Mouse (Mus musculus) hindbrain, postnatal 0 days (tissue): ENCODE measurements at regions not wholly inside any gene's neighbourhood (a gene's known extent, or its start where the extent isn't known, plus 50 kb on each side); places are given as distances from the start of the nearest gene placed in this dataset.

Experiments
- ATAC-seq: fragments of 200-750 bp; cut with Nextera tagmentation; 2 replicates; pipeline ENCODE4 v1.8.0; 2017; ENCODE audit warnings: mild to moderate bottlenecking, moderate TSS enrichment, moderate library complexity
- DNase-seq: peaks from one replicate; pipeline ENCODE4 v3.0.0-alpha.2; 2015; ENCODE audit warnings: low spot score
- H3K27ac ChIP-seq: fragments of 300-500 bp; sonication (generic); 2 replicates; pipeline ENCODE4 v1.5.1; 2014; ENCODE audit warnings: mild to moderate bottlenecking
- H3K27me3 ChIP-seq: fragments of 300-500 bp; sonication (generic); 2 replicates; pipeline ENCODE4 v1.6.1; 2014; ENCODE audit warnings: low read length, mixed read lengths; ENCODE audit not compliant: insufficient read depth
- H3K36me3 ChIP-seq: fragments of 300-500 bp; sonication (generic); 2 replicates; pipeline ENCODE4 v1.6.1; 2014; ENCODE audit warnings: low read length, mixed read lengths; ENCODE audit not compliant: insufficient read depth
- H3K4me1 ChIP-seq: fragments of 300-500 bp; sonication (generic); 2 replicates; pipeline ENCODE4 v1.6.1; 2014; ENCODE audit warnings: antibody characterized with exemption, low read length, mixed read lengths; ENCODE audit not compliant: insufficient read depth
- H3K4me2 ChIP-seq: fragments of 300-500 bp; sonication (generic); 2 replicates; pipeline ENCODE4 v1.6.1; 2014; ENCODE audit warnings: low read depth, mild to moderate bottlenecking, low read length, moderate library complexity, mixed read lengths
- H3K4me3 ChIP-seq: fragments of 300-500 bp; sonication (generic); 2 replicates; pipeline ENCODE4 v1.5.1; 2014; ENCODE audit warnings: low read length
- H3K9ac ChIP-seq: fragments of 300-500 bp; sonication (generic); replicated peaks from 2 replicates; pipeline ENCODE4 v1.6.1; 2014; ENCODE audit warnings: mild to moderate bottlenecking, low read length, moderate library complexity, mixed read lengths
- H3K9me3 ChIP-seq: fragments of 300-500 bp; sonication (generic); 2 replicates; pipeline ENCODE4 v1.6.1; 2016; ENCODE audit warnings: low read length, mixed read lengths
- CTCF ChIP-seq: IDR thresholded peaks from 2 replicates; pipeline ENCODE4 v1.5.1; 2016; ENCODE audit warnings: antibody characterized with exemption, control low read depth, low read depth
- WGBS: fragments of 180-500 bp; shearing (Covaris S2); extraction: QIAGEN DNeasy Blood & Tissue Kit; methylation state at CpG from one replicate; pipeline ENCODE4 v1.1.7; 2014; 5-methylcytosine and 5-hydroxymethylcytosine counted together

DNA sequence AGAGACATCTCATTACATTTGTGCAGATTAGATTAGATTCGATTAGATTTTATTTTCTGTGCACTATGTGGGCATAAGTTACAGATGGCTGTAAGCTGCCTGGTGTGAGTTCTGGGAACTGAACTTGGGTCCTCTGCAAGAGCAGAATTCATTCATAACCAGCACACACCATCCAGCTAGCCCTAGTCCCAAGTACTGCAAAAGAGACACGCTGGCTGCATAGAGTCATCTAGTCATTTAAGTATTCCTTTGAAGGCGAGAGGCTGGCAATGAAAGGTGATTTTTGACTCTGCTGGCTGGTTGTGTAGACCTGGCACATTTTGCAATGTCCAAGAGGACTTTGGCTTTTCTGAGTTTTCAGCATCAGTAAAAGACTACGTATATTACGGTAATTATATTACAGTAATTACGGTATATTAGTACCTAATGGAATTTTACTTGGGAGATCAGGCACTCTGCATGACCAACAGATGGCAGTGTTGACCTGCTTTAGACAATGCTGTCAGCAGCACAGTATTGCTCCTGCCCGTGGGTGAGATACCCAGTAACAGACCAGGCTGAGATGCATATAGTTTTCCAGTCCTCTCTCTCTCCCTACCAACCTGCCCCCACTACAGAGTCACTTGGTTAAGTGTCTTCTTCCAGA, 67.9 kb downstream of the Gpr6 start:
- no peak overlapping the region for H3K4me2 ChIP-seq
- H3K27me3 ChIP-seq = no peaks in the 10 kb centered on the region
- H3K36me3 ChIP-seq = no peaks in the 10 kb centered on the region
- no peaks in the 10 kb centered on the region for H3K9me3 ChIP-seq
- 32% methylated on average over 7 of the region's 7 CpGs for WGBS
- H3K4me1 ChIP-seq = no peaks in the 10 kb centered on the region
- H3K4me3 ChIP-seq = no peak overlapping the region
- no peak overlapping the region for H3K9ac ChIP-seq
- ATAC-seq (peak; percentile 90), DNase-seq (peak; percentile 96)
- H3K27ac ChIP-seq = no peak overlapping the region
- peak; percentile 91 for TF ChIP-seq CTCF

DNA sequence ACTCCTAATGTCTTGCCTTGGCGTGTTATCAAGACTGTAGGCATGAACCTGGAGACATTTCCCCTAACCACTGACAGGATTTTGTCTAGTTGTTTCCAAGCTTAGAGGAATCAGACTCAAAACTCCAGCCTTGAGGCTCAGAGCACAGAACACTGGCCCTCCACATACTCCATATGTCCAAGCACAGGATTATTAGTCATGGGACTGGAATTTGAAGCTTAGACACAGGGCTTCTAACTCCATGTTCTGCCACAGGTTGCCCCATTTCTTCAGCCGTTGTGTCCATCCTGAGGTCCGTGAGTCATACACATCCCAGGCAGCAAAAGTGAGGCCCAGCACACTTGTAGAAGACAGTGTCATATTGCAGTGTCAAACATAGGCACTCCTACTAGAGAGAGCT, 68.9 kb downstream of the Gpr6 start:
- H3K4me1 ChIP-seq = 0 out of 2 replicates have a peak, but pooled peaks cover 4% of the 10 kb centered on the region
- no peaks in the 10 kb centered on the region for H3K9me3 ChIP-seq
- H3K9ac ChIP-seq = no peak overlapping the region
- H3K36me3 ChIP-seq = no peaks in the 10 kb centered on the region
- WGBS = 91% methylated on average over 3 of the region's 3 CpGs
- H3K4me3 ChIP-seq = no peak overlapping the region
- no peak overlapping the region for H3K4me2 ChIP-seq
- ATAC-seq (no peak), DNase-seq (no peak)
- no peak overlapping the region for H3K27ac ChIP-seq
- no peak for TF ChIP-seq CTCF
- H3K27me3 ChIP-seq = no peaks in the 10 kb centered on the region

DNA sequence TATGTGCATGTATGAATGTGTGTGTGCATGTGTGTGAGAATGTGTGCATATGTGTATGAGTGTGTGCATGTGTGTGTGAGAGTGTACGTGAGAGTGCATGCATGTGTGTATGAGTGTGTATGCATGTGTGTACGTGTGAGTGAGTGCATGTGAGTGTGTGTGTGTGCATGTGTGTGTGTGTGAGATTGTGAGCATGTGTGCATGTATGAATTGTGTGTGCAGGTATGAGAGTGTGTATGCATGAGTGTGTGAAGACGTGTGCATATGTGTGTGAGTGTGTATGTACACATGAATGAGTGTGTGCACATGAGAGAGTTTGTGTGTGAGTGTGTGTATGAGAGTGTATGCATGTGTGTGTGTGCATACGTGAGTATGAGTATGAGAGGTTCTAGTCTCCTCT, 71.1 kb downstream of the Gpr6 start:
- ATAC-seq = no peak
- Histone ChIP-seq H3K4me3 (no peak overlapping the region), H3K9me3 (no peaks in the 10 kb centered on the region), H3K4me2 (no peak overlapping the region), H3K27ac (no peak overlapping the region), H3K9ac (no peak overlapping the region), H3K4me1 (0 out of 2 replicates have a peak, but pooled peaks cover 4% of the 10 kb centered on the region), H3K27me3 (no peaks in the 10 kb centered on the region), H3K36me3 (no peaks in the 10 kb centered on the region)
- no peak for DNase-seq
- 92% methylated on average over 4 of the region's 4 CpGs for WGBS
- no peak for TF ChIP-seq CTCF

DNA sequence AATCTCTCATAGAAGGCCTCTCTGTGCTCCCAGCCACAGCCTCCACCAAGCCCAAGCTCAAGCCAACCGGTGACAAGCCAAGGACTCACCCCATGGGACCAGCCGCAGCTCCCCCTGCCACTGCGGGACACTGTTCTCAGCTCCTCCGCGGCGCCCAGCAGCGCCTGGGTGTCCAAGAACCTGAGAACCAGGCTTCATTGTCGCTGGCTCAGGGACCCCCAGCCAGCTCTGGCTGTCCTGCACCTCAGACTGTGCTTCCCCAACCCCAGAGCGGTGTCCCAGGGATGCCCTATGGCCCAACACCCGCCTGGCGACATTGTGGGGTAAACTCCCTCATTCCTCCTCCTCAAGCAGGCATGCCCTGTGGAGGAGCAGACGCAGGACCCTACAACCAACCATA, 72.6 kb downstream of the Gpr6 start:
- no peak for ATAC-seq
- Histone ChIP-seq H3K27ac (no peak overlapping the region), H3K36me3 (no peaks in the 10 kb centered on the region), H3K27me3 (no peaks in the 10 kb centered on the region), H3K9ac (no peak overlapping the region), H3K4me1 (0 out of 2 replicates have a peak, but pooled peaks cover 4% of the 10 kb centered on the region), H3K4me3 (no peak overlapping the region), H3K9me3 (no peaks in the 10 kb centered on the region), H3K4me2 (no peak overlapping the region)
- TF ChIP-seq CTCF = no peak
- DNase-seq = no peak
- WGBS = 82% methylated on average over 12 of the region's 12 CpGs

DNA sequence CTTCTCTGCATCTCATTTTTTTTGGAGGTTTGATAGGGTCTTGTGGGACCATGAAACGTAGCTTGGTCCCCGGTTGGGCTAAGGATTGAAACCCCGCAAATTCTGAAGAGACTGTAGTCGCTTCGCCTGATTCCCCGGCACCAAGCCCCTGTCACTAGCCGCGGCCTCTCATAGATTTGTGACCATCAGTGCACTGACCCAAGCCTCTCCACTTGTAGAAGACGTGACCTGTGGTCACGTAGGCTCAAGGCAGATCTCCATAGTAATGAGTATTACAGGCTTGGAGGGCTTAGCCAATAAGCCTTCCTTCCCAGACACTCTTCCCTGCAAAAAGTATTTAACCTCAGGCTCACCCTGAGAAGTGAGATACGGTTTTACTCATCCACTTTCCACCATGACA, 73.3 kb downstream of the Gpr6 start:
- Histone ChIP-seq H3K4me1 (0 out of 2 replicates have a peak, but pooled peaks cover 4% of the 10 kb centered on the region), H3K9ac (no peak overlapping the region), H3K36me3 (no peaks in the 10 kb centered on the region), H3K4me2 (no peak overlapping the region), H3K27ac (peak overlapping the region; percentile 32; the same call in 1 of the 2 replicates), H3K27me3 (no peaks in the 10 kb centered on the region), H3K9me3 (no peaks in the 10 kb centered on the region), H3K4me3 (no peak overlapping the region)
- no peak for DNase-seq
- 70% methylated on average over 11 of the region's 11 CpGs for WGBS
- peak; percentile 11; the same call in 1 of the 2 replicates for ATAC-seq
- no peak for TF ChIP-seq CTCF

DNA sequence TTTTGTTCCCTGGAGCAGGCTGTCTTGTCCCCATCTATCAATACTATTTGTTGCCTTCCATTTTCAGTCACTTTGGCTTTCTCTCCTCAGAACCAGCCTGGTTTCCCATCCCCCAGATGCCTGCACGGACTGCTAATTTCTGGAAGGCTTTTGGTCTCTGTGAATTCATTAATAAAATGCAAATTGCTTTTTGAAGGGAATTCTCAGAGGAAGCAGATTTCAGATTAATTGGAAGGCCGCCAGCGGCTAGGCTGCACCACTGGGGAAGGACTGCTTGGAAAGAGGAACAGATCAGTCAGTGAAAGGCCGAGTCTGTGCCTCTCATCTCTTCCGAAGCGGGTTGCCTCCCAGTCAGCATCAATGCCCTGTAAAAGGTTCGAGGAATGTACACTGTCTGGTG, 73.8 kb downstream of the Gpr6 start:
- H3K36me3 ChIP-seq = no peaks in the 10 kb centered on the region
- H3K4me3 ChIP-seq = no peak overlapping the region
- no peaks in the 10 kb centered on the region for H3K27me3 ChIP-seq
- no peaks in the 10 kb centered on the region for H3K9me3 ChIP-seq
- no peak overlapping the region for H3K9ac ChIP-seq
- 0 out of 2 replicates have a peak, but pooled peaks cover 4% of the 10 kb centered on the region for H3K4me1 ChIP-seq
- ATAC-seq = peak; percentile 85
- TF ChIP-seq CTCF = no peak
- peak overlapping the region; percentile 36; the same call in 1 of the 2 replicates for H3K27ac ChIP-seq
- DNase-seq = peak; percentile 92
- WGBS = 16% methylated on average over 7 of the region's 7 CpGs
- H3K4me2 ChIP-seq = peak overlapping the region; percentile 27; the same call in 1 of the 2 replicates

DNA sequence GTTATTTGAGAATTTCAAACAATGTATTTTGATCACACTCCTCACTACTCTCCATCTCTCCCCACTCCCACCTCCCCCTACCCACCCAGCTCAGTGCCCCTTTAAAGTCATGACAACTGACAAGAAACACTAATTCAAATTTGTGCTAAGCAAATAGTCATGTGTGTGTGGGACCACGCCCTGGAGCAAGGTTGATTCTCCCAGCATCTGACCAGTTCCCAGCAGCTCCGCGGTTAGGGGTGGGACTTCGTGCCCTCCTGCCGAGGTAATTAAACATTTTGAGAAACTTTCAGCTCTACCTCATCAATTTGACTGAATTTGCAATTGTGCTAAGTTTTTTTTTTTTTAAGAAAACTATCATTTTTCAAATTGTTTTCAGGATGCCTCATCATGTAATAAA, 74.5 kb downstream of the Gpr6 start:
- ATAC-seq (no peak), DNase-seq (no peak)
- H3K9me3 ChIP-seq = no peaks in the 10 kb centered on the region
- no peak overlapping the region for H3K27ac ChIP-seq
- H3K27me3 ChIP-seq = no peaks in the 10 kb centered on the region
- H3K4me3 ChIP-seq = no peak overlapping the region
- H3K4me2 ChIP-seq = no peak overlapping the region
- WGBS = 52% methylated on average over 5 of the region's 5 CpGs
- TF ChIP-seq CTCF = no peak
- H3K36me3 ChIP-seq = no peaks in the 10 kb centered on the region
- 0 out of 2 replicates have a peak, but pooled peaks cover 4% of the 10 kb centered on the region for H3K4me1 ChIP-seq
- no peak overlapping the region for H3K9ac ChIP-seq
